Mouse (Mus musculus) heart, embryonic 13.5 days (tissue): ENCODE measurements around the gene Fry. TPM values are rescaled to one million over a fixed set of nuclear protein-coding genes. Genes with fewer than 3 reads are reported as not detected.
"Not testable (repeated sequence)": the region's sequence is repeated elsewhere in the genome, so short reads cannot be mapped to it uniquely, and the experiment has no call there.

Source experiments
- ATAC-seq: fragments of 200-750 bp; cut with Nextera tagmentation; 2 replicates; pipeline ENCODE4 v1.8.0; 2017; ENCODE audit warnings: moderate TSS enrichment; ENCODE audit not compliant: insufficient number of reproducible peaks, low FRiP score, low TSS enrichment; ENCODE audit errors: extremely low read depth
- H3K27ac ChIP-seq: fragments of 300-500 bp; sonication (generic); replicated peaks from 2 replicates; pipeline ENCODE4 v1.5.1; 2015; ENCODE audit warnings: moderate library complexity, mild to moderate bottlenecking, inconsistent platforms
- H3K27me3 ChIP-seq: fragments of 300-500 bp; sonication (generic); replicated peaks from 2 replicates; pipeline ENCODE4 v1.6.1; 2015; ENCODE audit warnings: mild to moderate bottlenecking, inconsistent platforms
- H3K36me3 ChIP-seq: fragments of 300-500 bp; sonication (generic); 2 replicates; pipeline ENCODE4 v1.6.1; 2015; ENCODE audit warnings: mild to moderate bottlenecking, inconsistent platforms
- H3K4me1 ChIP-seq: fragments of 300-500 bp; sonication (generic); 2 replicates; pipeline ENCODE4 v1.6.1; 2015; ENCODE audit warnings: inconsistent platforms
- H3K4me2 ChIP-seq: fragments of 300-500 bp; sonication (generic); 2 replicates; pipeline ENCODE4 v1.6.1; 2015; ENCODE audit warnings: inconsistent platforms, mild to moderate bottlenecking, moderate library complexity
- H3K4me3 ChIP-seq: fragments of 300-500 bp; sonication (generic); 2 replicates; pipeline ENCODE4 v1.5.1; 2015; ENCODE audit warnings: moderate library complexity, mild to moderate bottlenecking, inconsistent platforms
- H3K9ac ChIP-seq: fragments of 300-500 bp; sonication (generic); 2 replicates; pipeline ENCODE4 v1.6.1; 2015; ENCODE audit warnings: inconsistent platforms, mild to moderate bottlenecking, moderate library complexity
- H3K9me3 ChIP-seq: fragments of 300-500 bp; sonication (generic); 2 replicates; pipeline ENCODE4 v1.6.1; 2016; ENCODE audit warnings: inconsistent platforms
- WGBS: fragments of 180-500 bp; shearing (Covaris S2); methylation state at CpG from one replicate; pipeline ENCODE4 v1.1.7; 2015; ENCODE audit warnings: mixed read lengths; 5-methylcytosine and 5-hydroxymethylcytosine counted together
- polyA plus RNA-seq: library from polyadenylated mRNA; unstranded; fragments of >200 nt; fragmentation: Nextera tagmentation; extraction: Ambion mirVana; gene quantifications from 2 replicates; pipeline ENCODE4 v1.2.1, GENCODE M21; 2015

Fry gene
- polyA plus RNA-seq, 1 experiment from 2014 or later, result 20.0 TPM

GRCm38 (mm10) chr5:150490821-150491220 is 372.4 kb downstream of the Fry start:
- Histone ChIP-seq H3K9me3 (no peaks in the 10 kb centered on the region), H3K9ac (no peak overlapping the region), H3K4me2 (no peak overlapping the region), H3K4me1 (no peaks in the 10 kb centered on the region), H3K4me3 (no peak overlapping the region), H3K27me3 (no peaks in the 10 kb centered on the region), H3K27ac (no peak overlapping the region), H3K36me3 (peaks cover 65% of the 10 kb centered on the region)
- WGBS, result 67% methylated on average over 8 of the region's 8 CpGs
- ATAC-seq, result no peak

- H3K9ac ChIP-seq, H3K27ac ChIP-seq, H3K27me3 ChIP-seq, H3K4me2 ChIP-seq, ATAC-seq, H3K4me1 ChIP-seq, H3K9me3 ChIP-seq, H3K4me3 ChIP-seq: not testable (repeated sequence)
- WGBS, result 88% methylated on average over 4 of the region's 4 CpGs
- H3K36me3 ChIP-seq, result peaks cover 72% of the 10 kb centered on the region
Measured at GRCm38 (mm10) chr5:150491573-150492173, 373.2 kb downstream of the Fry start.

- no peak overlapping the region for H3K9ac ChIP-seq
- H3K27ac ChIP-seq, result no peak overlapping the region
- no peaks in the 10 kb centered on the region for H3K9me3 ChIP-seq
- no peak for ATAC-seq
- peaks cover 70% of the 10 kb centered on the region for H3K36me3 ChIP-seq
- no peaks in the 10 kb centered on the region for H3K4me1 ChIP-seq
- H3K4me3 ChIP-seq, result no peak overlapping the region
- H3K4me2 ChIP-seq, result no peak overlapping the region
- no peaks in the 10 kb centered on the region for H3K27me3 ChIP-seq
- WGBS, result 47% methylated on average over 6 of the region's 6 CpGs
Measured at GRCm38 (mm10) chr5:150495792-150496191, 377.3 kb downstream of the Fry start.

- no peak for ATAC-seq
- Histone ChIP-seq H3K36me3 (no peaks in the 10 kb centered on the region), H3K27ac (no peak overlapping the region), H3K9me3 (no peaks in the 10 kb centered on the region), H3K27me3 (no peaks in the 10 kb centered on the region), H3K9ac (no peak overlapping the region), H3K4me1 (no peaks in the 10 kb centered on the region), H3K4me2 (no peak overlapping the region), H3K4me3 (no peak overlapping the region)
- WGBS, result 71% methylated on average over 6 of the region's 6 CpGs
Measured at GRCm38 (mm10) chr5:150510451-150511225, 392.2 kb downstream of the Fry start.

- no peaks in the 10 kb centered on the region for H3K4me1 ChIP-seq
- ATAC-seq, result no peak
- H3K4me3 ChIP-seq, result no peak overlapping the region
- no peak overlapping the region for H3K4me2 ChIP-seq
- H3K36me3 ChIP-seq, result no peaks in the 10 kb centered on the region
- no peak overlapping the region for H3K9ac ChIP-seq
- H3K9me3 ChIP-seq, result no peaks in the 10 kb centered on the region
- 73% methylated on average over 4 of the region's 4 CpGs for WGBS
- no peak overlapping the region for H3K27ac ChIP-seq
- H3K27me3 ChIP-seq, result peaks cover 6% of the 10 kb centered on the region; the same call in 1 of the 2 replicates
Measured at GRCm38 (mm10) chr5:150513264-150513663, 394.8 kb downstream of the Fry start.

GRCm38 (mm10) chr5:150514027-150514426 is 395.6 kb downstream of the Fry start:
- Histone ChIP-seq H3K4me1 (no peaks in the 10 kb centered on the region), H3K27ac (no peak overlapping the region), H3K9me3 (no peaks in the 10 kb centered on the region), H3K27me3 (peaks cover 6% of the 10 kb centered on the region; the same call in 1 of the 2 replicates), H3K9ac (no peak overlapping the region), H3K36me3 (no peaks in the 10 kb centered on the region), H3K4me2 (no peak overlapping the region), H3K4me3 (no peak overlapping the region)
- 78% methylated on average over 1 of the region's 1 CpGs for WGBS
- ATAC-seq, result no peak

- no peak for ATAC-seq
- 53% methylated on average over 4 of the region's 4 CpGs for WGBS
Measured at GRCm38 (mm10) chr5:150518064-150518463, 399.6 kb downstream of the Fry start, which contains the start of gene Zar1l. Gene Zar1l (minus strand): TSS chr5:150518164.

GRCm38 (mm10) chr5:150519551-150519950 is 401.1 kb downstream of the Fry start:
- no peak overlapping the region for H3K27ac ChIP-seq
- WGBS, result 92% methylated on average over 1 of the region's 1 CpGs

More at GRCm38 (mm10) chr5:150518064-150518463, 399.6 kb downstream of the Fry start, which contains the start of gene Zar1l:
- peaks cover 6% of the 10 kb centered on the region; the same call in 1 of the 2 replicates for H3K27me3 ChIP-seq
- no peak within 1 kb of the TSS for H3K4me2 ChIP-seq
- no peaks in the 10 kb centered on the region for H3K9me3 ChIP-seq
- H3K4me3 ChIP-seq, result no peak within 1 kb of the TSS
- H3K9ac ChIP-seq, result no peak within 1 kb of the TSS
- no peak within 1 kb of the TSS for H3K27ac ChIP-seq
- H3K4me1 ChIP-seq, result peaks cover 6% of the 10 kb centered on the region
- H3K36me3 ChIP-seq, result no peaks in the 10 kb centered on the region

GRCm38 (mm10) chr5:150521937-150522866 is 403.8 kb downstream of the Fry start, which contains the start of gene Brca2:
Gene Brca2 (plus strand): TSS chr5:150522630.
- 5% methylated on average over 62 of the region's 63 CpGs for WGBS
- H3K27me3 ChIP-seq, result peaks cover 6% of the 10 kb centered on the region; the same call in 1 of the 2 replicates
- no peaks in the 10 kb centered on the region for H3K9me3 ChIP-seq
- H3K9ac ChIP-seq, result peak within 1 kb of the TSS; percentile 93
- peaks cover 16% of the 10 kb centered on the region for H3K4me1 ChIP-seq
- H3K36me3 ChIP-seq, result peaks cover 8% of the 10 kb centered on the region; the same call in 1 of the 2 replicates
- ATAC-seq, result peak; percentile 86
- peak within 1 kb of the TSS; percentile 77 for H3K4me2 ChIP-seq
- H3K27ac ChIP-seq, result peak within 1 kb of the TSS; percentile 74
- peak within 1 kb of the TSS; percentile 86 for H3K4me3 ChIP-seq

More at GRCm38 (mm10) chr5:150519551-150519950, 401.1 kb downstream of the Fry start:
- peaks cover 16% of the 10 kb centered on the region for H3K4me1 ChIP-seq
- peaks cover 6% of the 10 kb centered on the region; the same call in 1 of the 2 replicates for H3K27me3 ChIP-seq
- no peak overlapping the region for H3K9ac ChIP-seq
- H3K4me2 ChIP-seq, result no peak overlapping the region
- H3K36me3 ChIP-seq, result no peaks in the 10 kb centered on the region; the same call in 1 of the 2 replicates
- no peak for ATAC-seq
- H3K4me3 ChIP-seq, result no peak overlapping the region
- H3K9me3 ChIP-seq, result no peaks in the 10 kb centered on the region

GRCm38 (mm10) chr5:150522867-150523234 is 404.4 kb downstream of the Fry start:
- peaks cover 8% of the 10 kb centered on the region; the same call in 1 of the 2 replicates for H3K36me3 ChIP-seq
- H3K9me3 ChIP-seq, result no peaks in the 10 kb centered on the region
- WGBS, result 8% methylated on average over 11 of the region's 11 CpGs
- peak overlapping the region; percentile 74 for H3K27ac ChIP-seq
- H3K4me1 ChIP-seq, result peaks cover 16% of the 10 kb centered on the region
- H3K4me2 ChIP-seq, result peak overlapping the region; percentile 77
- H3K27me3 ChIP-seq, result peaks cover 1% of the 10 kb centered on the region; the same call in 1 of the 2 replicates
- H3K9ac ChIP-seq, result peak overlapping the region; percentile 93
- no peak for ATAC-seq
- H3K4me3 ChIP-seq, result peak overlapping the region; percentile 86

- H3K4me2 ChIP-seq, result no peak overlapping the region
- no peak overlapping the region for H3K27ac ChIP-seq
- WGBS, result 77% methylated on average over 2 of the region's 2 CpGs
- no peak for ATAC-seq
- H3K27me3 ChIP-seq, result no peaks in the 10 kb centered on the region
- no peaks in the 10 kb centered on the region for H3K9me3 ChIP-seq
- H3K4me1 ChIP-seq, result peaks cover 16% of the 10 kb centered on the region
- no peak overlapping the region for H3K4me3 ChIP-seq
- H3K9ac ChIP-seq, result no peak overlapping the region
- H3K36me3 ChIP-seq, result peaks cover 17% of the 10 kb centered on the region
Measured at GRCm38 (mm10) chr5:150525239-150525638, 406.8 kb downstream of the Fry start.
